Mouse (Mus musculus) bone marrow, adult 2 months (tissue): ENCODE data around the gene Ankfn1.

ENCODE experiments used
- CTCF ChIP-seq: fragments of 200-500 bp; IDR thresholded peaks from 2 replicates; pipeline ENCODE4 v1.5.1; 2011; ENCODE audit warnings: low read length, control low read depth; ENCODE audit not compliant: control insufficient read depth, insufficient read depth
- POLR2A ChIP-seq: fragments of 200-500 bp; IDR thresholded peaks from 2 replicates; pipeline ENCODE4 v1.6.1; 2011; ENCODE audit warnings: low read depth, mild to moderate bottlenecking, control low read depth, low read length, borderline replicate concordance; ENCODE audit not compliant: control insufficient read depth

- TF ChIP-seq POLR2A = no peak
- TF ChIP-seq CTCF = no peak
Measured at GRCm38 (mm10) chr11:89538376-89538775, 239.1 kb downstream of the Ankfn1 start.
